ENCODE assay signal across 9 mouse cellular contexts in the genomic region with DNA sequence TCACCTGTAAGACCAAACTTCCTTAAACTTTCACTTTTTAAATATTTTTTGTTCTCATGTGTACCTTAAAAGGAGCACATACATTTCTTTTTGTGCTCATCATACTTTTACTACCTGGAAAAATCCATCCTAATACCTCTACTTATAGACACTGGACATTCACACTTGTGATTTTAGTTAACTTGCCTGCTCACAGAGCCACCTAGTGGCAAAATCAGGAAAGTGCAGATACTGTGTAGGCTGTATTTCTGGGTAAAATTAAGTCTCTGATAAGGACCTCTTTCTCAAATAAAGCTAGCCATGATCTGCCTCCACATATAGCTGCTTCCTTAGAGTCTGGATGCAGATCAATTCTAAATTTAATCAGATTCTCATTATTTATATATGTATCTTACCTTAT.
A peak's percentile ranks its signal among the peaks of the same experiment; 100 is the strongest.
DNase-seq lines count a peak whose midpoint lies in the region; TF ChIP-seq lines count a peak whose summit lies in the region.
"Had no signal": no experiment of that assay in that cellular context is flagged by ENCODE, and none has a peak within 500 bp of the region (broad histone marks: within the 10 kb centered on the region; RNA-seq: fewer than 3 reads in every experiment).

No protein-coding gene starts in this region.

- TF ChIP-seq CTCF in lung, adult 2 months (IDR thresholded peaks at IDR 0.05; ENCODE audit: insufficient read depth, low read length): 0 out of 2 replicates have a peak, but pooled peaks have one; percentile 29

- no peak overlapping the region for H3K4me3 ChIP-seq in lung, adult 2 months (replicated peaks; ENCODE audit: extremely low read depth, low read depth, low read length)
- H3K4me3 ChIP-seq: megakaryocyte, embryonic 14.5 days had no signal

- H3K4me1 ChIP-seq in lung, adult 2 months (ENCODE audit: control insufficient read depth, insufficient read depth, low read length): no peaks in the 10 kb centered on the region
- H3K4me1 ChIP-seq: megakaryocyte, embryonic 14.5 days had no signal

- peak; percentile 6 for DNase-seq in cerebellum, adult 11-12 months
- no peak for DNase-seq in cerebellum, adult 11 months
- DNase-seq in lung, adult 2 months: no peak
- no peak for DNase-seq in lung, postnatal 4 days
- peak; percentile 9 for DNase-seq in c-Kit-positive CD71-positive TER-119-negative erythroid progenitor cells, embryonic 14.5 days (ENCODE audit: low read depth)
- peak; percentile 5 to 48 for DNase-seq in kidney, postnatal 36 days
- no peak for DNase-seq in thymus, postnatal 36 days
- no peak for DNase-seq in yolk sac, embryonic 10.5 days (ENCODE audit: low spot score)

- TF ChIP-seq POLR2A in lung, adult 2 months (IDR thresholded peaks at IDR 0.05; ENCODE audit: borderline replicate concordance, extremely low read depth, low read depth, low read length): no peak

Comparison
In these comparisons a context has a peak if more than half of its experiments do, and no peak if none do; other contexts are left out.
1. DNase-seq: peak in cerebellum, adult 11-12 months (single experiment), c-Kit-positive CD71-positive TER-119-negative erythroid progenitor cells, embryonic 14.5 days (single experiment) and kidney, postnatal 36 days (2 of 2); none in cerebellum, adult 11 months (single experiment), lung, adult 2 months (single experiment), lung, postnatal 4 days (0 of 2), thymus, postnatal 36 days (0 of 2) and yolk sac, embryonic 10.5 days (single experiment).